Mouse (Mus musculus): ENCODE results near the gene Tmem63c. TPM values are rescaled to one million over a fixed set of nuclear protein-coding genes. Genes with fewer than 3 reads are reported as not detected.
A peak's percentile ranks its signal among the peaks of the same experiment; 100 is the strongest.

Tmem63c gene
- polyA plus RNA-seq, 1 experiment from 2014 or later = 1.6 TPM

DNA sequence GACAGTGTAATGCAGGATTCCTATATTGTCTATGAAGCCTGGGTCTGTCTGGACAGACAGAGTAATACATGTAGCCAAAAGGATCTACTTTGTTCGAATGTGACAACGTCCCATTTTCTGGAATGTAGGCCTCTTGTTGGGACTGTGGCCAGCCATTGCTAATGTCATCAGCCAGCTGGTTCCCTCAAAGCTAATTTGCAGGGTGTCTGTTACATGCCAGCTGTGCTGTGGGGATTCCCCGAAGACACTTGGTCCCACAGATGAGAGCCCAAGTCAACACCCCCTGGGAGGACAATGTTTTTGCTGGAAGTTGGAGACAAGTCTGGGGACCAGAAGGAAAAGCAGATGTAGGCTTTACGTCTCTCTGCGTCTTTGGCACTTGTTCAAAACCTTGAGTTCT, 45.3 kb downstream of the Tmem63c start:
- ATAC-seq = no peak
- Histone ChIP-seq H3K9me3 (replicated peaks) (no peaks in the 10 kb centered on the region), H3K4me1 (no peaks in the 10 kb centered on the region), H3K27ac (no peak overlapping the region), H3K4me2 (no peak overlapping the region), H3K36me3 (ENCODE audit: poor library complexity, severe bottlenecking) (no peaks in the 10 kb centered on the region), H3K27me3 (no peaks in the 10 kb centered on the region), H3K4me3 (no peak overlapping the region), H3K9ac (no peak overlapping the region)
- 77% methylated on average over 5 of the region's 5 CpGs for WGBS

DNA sequence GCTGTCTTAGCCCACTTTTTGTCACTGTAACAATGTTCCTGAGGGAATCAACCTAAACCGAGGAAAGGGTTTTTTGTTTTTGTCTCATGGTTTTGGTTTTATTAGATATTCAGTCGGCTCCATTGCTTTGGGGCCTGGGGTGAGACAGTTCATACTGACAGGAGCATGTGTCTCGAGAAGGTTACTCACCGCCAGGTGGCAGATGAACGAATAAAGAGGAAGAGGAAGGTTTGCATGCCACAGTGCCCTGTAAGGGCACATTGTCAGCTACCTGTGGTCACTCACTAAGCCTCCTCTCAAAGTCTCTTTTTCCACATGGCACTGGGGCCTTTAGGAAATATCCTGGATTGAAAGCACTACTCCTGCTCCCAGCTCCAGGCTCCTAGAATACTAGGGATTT, 49.4 kb downstream of the Tmem63c start:
- Histone ChIP-seq H3K4me3 (no peak overlapping the region), H3K27ac (no peak overlapping the region), H3K4me2 (no peak overlapping the region), H3K9ac (no peak overlapping the region), H3K4me1 (no peaks in the 10 kb centered on the region), H3K9me3 (replicated peaks) (no peaks in the 10 kb centered on the region), H3K27me3 (no peaks in the 10 kb centered on the region), H3K36me3 (ENCODE audit: poor library complexity, severe bottlenecking) (no peaks in the 10 kb centered on the region)
- ATAC-seq = no peak
- 75% methylated on average over 5 of the region's 5 CpGs for WGBS

DNA sequence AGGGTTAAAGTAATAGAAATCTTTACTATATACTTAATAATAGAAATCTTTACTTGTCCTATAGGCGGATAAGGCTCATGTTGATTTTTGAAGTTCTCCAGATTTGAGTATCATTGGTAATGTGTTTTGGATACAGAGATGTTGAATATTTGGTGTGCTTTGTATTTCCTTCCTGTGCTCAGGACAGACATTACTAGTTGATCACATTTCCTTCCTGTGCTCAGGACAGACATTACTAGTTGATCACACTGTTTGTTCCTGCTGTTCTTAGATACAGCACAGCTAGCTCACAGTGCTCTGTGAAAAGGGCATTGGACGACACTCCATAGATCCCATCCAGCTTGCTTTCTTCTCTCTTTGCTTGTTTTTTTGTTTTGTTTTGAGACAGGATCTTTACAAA, 55.5 kb downstream of the Tmem63c start:
- Histone ChIP-seq H3K4me3 (no peak overlapping the region), H3K9me3 (replicated peaks) (no peaks in the 10 kb centered on the region), H3K27ac (no peak overlapping the region), H3K4me1 (no peaks in the 10 kb centered on the region), H3K9ac (no peak overlapping the region), H3K4me2 (no peak overlapping the region), H3K36me3 (ENCODE audit: poor library complexity, severe bottlenecking) (no peaks in the 10 kb centered on the region), H3K27me3 (no peaks in the 10 kb centered on the region)
- WGBS = 85% methylated on average over 2 of the region's 2 CpGs
- ATAC-seq = no peak

DNA sequence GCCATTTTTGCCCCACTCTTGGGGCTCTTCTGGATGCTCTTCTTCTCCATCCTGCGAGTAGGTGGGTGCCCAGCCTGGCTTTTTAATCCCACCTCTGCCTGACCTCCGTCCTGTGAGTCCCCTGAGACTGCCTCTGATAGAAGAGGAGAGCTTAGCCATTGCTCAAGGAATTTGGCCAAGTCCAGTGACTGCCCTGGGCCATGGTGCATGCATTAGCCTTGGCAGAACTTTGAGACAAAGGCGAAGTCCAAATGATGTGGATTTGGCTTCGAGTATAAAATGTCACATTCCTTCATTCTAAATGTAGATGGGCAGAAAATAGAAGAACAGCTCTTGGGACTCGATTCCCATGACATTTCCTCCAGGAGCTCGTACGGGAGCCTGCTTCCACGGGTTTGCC, 61.7 kb downstream of the Tmem63c start:
- no peaks in the 10 kb centered on the region for H3K9me3 ChIP-seq (replicated peaks)
- no peak overlapping the region for H3K9ac ChIP-seq
- 83% methylated on average over 8 of the region's 8 CpGs for WGBS
- no peak for ATAC-seq
- H3K4me2 ChIP-seq = no peak overlapping the region
- H3K4me3 ChIP-seq = no peak overlapping the region
- H3K27me3 ChIP-seq = no peaks in the 10 kb centered on the region
- H3K36me3 ChIP-seq (ENCODE audit: poor library complexity, severe bottlenecking) = no peaks in the 10 kb centered on the region
- H3K27ac ChIP-seq = no peak overlapping the region
- no peaks in the 10 kb centered on the region for H3K4me1 ChIP-seq

DNA sequence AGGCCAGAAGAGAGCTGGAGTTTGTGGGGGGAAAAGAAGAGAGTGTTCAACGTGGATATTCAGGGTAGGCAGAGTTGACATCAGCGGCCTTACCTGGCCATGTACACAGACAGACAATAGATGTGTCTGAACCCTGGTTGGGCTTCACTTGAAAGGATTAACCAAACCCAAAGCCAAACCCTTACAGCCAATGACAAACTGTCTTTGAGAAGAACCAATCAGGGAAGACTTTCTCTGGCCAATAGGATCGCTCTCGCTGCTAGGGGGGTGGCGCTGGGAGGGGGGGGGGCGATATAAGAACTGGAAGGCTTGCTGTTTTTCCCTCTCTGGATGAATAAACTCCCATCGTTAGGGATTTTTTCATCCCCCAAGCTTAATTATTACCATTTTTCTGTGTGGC, 66.1 kb downstream of the Tmem63c start:
- Histone ChIP-seq H3K9me3 (replicated peaks) (no peaks in the 10 kb centered on the region), H3K4me3 (no peak overlapping the region), H3K27ac (no peak overlapping the region), H3K4me1 (no peaks in the 10 kb centered on the region), H3K27me3 (no peaks in the 10 kb centered on the region), H3K4me2 (no peak overlapping the region), H3K36me3 (ENCODE audit: poor library complexity, severe bottlenecking) (no peaks in the 10 kb centered on the region), H3K9ac (no peak overlapping the region)
- no peak for ATAC-seq
- 57% methylated on average over 7 of the region's 7 CpGs for WGBS

DNA sequence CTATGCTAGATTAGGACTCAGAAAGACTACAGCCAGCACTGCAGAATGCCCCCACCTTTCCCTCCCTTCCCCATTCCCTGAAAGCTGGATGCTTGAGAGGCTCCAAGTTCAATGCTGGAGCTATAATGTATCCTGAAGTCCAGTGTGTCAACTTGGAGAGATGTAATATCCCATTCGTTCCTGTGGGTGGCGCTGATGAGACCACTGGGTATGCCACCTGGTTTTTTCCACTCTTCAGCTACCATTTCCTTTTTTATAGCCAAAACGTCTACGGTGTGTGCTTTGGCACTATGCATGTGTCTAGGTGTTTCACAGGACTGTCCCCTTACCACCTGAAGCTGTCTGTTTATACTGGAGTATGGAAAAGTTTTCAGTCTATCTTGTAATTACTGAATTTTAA, 67.2 kb downstream of the Tmem63c start:
- Histone ChIP-seq H3K9me3 (replicated peaks) (no peaks in the 10 kb centered on the region), H3K36me3 (ENCODE audit: poor library complexity, severe bottlenecking) (no peaks in the 10 kb centered on the region), H3K27me3 (no peaks in the 10 kb centered on the region), H3K9ac (no peak overlapping the region), H3K27ac (no peak overlapping the region), H3K4me3 (no peak overlapping the region), H3K4me1 (no peaks in the 10 kb centered on the region), H3K4me2 (no peak overlapping the region)
- ATAC-seq = no peak
- 45% methylated on average over 4 of the region's 4 CpGs for WGBS

DNA sequence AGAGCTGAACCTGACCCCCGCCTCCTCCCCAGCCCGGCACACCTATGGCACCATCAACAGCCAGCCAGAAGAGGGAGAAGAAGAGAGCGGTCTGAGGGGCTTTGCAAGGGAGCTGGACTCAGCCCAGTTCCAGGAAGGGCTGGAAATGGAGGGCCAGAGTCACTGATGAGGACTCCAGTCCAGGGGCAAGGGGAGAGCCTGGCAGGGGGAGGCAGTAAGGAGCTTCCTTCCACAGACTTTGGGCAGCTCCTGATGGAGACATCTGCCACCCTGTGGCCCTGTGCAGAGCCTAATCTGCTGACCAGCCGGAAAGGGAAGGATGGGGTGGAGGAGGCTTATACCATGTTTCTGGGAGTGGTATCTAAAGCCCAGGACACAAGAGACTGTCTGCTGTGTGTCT, 68.1 kb downstream of the Tmem63c start:
- Histone ChIP-seq H3K4me2 (no peak overlapping the region), H3K4me3 (no peak overlapping the region), H3K36me3 (ENCODE audit: poor library complexity, severe bottlenecking) (no peaks in the 10 kb centered on the region), H3K27me3 (no peaks in the 10 kb centered on the region), H3K9ac (no peak overlapping the region), H3K4me1 (no peaks in the 10 kb centered on the region), H3K9me3 (replicated peaks) (no peaks in the 10 kb centered on the region), H3K27ac (no peak overlapping the region)
- 61% methylated on average over 4 of the region's 4 CpGs for whole genome bisulfite sequencing
- no peak for ATAC-seq

DNA sequence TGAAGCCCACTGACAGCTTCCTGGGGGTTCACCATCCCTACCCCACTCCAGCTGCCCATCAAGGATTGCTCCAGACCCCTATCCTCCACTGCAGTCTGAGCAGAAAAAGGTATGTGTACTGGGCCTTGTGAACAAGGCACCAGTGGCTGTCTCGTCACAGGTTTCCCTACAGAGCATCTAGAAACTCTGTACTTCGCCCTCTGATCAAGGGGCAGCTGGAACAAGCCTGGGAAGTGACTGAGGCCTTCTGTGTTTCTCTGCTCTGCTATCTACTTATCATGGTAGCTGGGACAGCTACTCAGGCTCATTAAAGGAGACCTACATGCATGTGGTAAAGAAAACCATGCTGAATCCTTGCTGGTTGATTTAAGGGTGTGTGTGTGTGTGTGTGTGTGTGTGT, 68.6 kb downstream of the Tmem63c start:
- no peak for ATAC-seq
- WGBS = 84% methylated on average over 2 of the region's 2 CpGs

DNA sequence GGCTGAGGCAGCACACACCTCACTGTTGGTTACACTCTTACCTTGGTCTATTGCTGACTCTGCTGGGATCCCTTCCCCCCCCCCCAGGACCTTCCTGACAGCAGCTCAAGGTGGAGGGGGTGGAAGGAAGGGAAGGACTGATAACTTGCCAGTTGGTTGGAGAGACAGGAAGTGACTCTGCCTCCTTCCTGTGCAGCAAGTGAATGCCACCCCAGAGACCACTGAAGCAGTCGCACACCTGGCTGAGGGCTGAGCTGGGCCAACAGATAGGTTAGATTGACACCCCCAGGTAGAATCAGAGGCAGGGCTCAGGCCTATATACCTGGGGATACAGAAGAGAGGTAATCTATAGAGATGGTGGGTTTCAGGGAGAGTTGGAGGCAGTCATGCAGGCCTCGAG, 70.8 kb downstream of the Tmem63c start:
- Histone ChIP-seq H3K9me3 (replicated peaks) (no peaks in the 10 kb centered on the region), H3K9ac (no peak overlapping the region), H3K4me2 (no peak overlapping the region), H3K4me3 (no peak overlapping the region), H3K27me3 (no peaks in the 10 kb centered on the region), H3K4me1 (no peaks in the 10 kb centered on the region), H3K27ac (no peak overlapping the region), H3K36me3 (ENCODE audit: poor library complexity, severe bottlenecking) (no peaks in the 10 kb centered on the region)
- ATAC-seq = no peak
- 93% methylated on average over 2 of the region's 2 CpGs for WGBS

More for the DNA sequence above, 68.6 kb downstream of the Tmem63c start:
- no peaks in the 10 kb centered on the region for H3K36me3 ChIP-seq (ENCODE audit: poor library complexity, severe bottlenecking)
- no peak overlapping the region for H3K27ac ChIP-seq
- H3K4me3 ChIP-seq = no peak overlapping the region
- no peaks in the 10 kb centered on the region for H3K9me3 ChIP-seq (replicated peaks)
- H3K4me2 ChIP-seq = no peak overlapping the region
- H3K4me1 ChIP-seq = no peaks in the 10 kb centered on the region
- no peaks in the 10 kb centered on the region for H3K27me3 ChIP-seq
- H3K9ac ChIP-seq = no peak overlapping the region

DNA sequence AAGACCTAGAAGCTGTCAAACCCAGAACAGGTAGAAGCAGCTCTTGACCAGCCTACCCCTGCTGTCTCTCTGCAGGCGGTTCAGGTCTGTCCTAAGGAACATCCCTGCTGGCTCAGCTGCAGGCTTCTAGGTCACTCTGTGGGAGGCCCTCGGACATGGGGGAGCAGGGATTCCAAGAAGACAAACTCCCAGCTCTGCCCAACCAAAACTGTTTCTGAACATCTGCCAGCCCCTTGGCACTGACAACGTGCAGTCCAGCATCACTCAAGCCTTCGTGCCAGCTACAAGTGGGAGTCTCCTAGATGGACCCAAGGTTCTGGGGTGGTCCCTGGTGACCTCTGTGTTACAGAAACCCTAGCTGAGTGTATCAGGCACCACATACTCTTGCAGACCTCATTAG, 72.1 kb downstream of the Tmem63c start:
- WGBS = 84% methylated on average over 4 of the region's 4 CpGs
- no peaks in the 10 kb centered on the region for H3K27me3 ChIP-seq
- H3K36me3 ChIP-seq (ENCODE audit: poor library complexity, severe bottlenecking) = no peaks in the 10 kb centered on the region
- H3K27ac ChIP-seq = no peak overlapping the region
- H3K9ac ChIP-seq = no peak overlapping the region
- no peak overlapping the region for H3K4me3 ChIP-seq
- H3K4me1 ChIP-seq = no peaks in the 10 kb centered on the region
- H3K9me3 ChIP-seq (replicated peaks) = no peaks in the 10 kb centered on the region
- ATAC-seq = no peak
- no peak overlapping the region for H3K4me2 ChIP-seq

DNA sequence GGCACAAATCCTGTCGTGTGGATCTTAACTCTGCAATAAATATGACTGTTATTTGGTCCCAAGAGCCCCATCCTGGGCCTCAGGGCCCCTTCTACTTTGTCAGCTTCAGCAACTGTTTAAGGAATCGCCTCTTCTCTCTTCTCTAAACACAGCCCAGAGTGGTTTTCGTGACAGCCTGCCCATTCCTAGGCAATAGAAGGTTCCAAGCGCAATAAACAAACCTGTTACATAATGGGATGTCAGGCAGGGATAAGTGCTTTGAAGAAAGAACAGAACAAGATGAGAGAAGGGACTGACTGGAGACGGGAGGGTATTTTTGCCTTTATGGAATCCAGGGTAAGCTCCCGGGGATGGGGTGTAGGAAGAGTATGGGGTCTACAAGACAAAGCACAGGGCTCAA, 72.5 kb downstream of the Tmem63c start:
- H3K27me3 ChIP-seq = no peaks in the 10 kb centered on the region
- no peak overlapping the region for H3K9ac ChIP-seq
- no peak for ATAC-seq
- H3K36me3 ChIP-seq (ENCODE audit: poor library complexity, severe bottlenecking) = no peaks in the 10 kb centered on the region
- no peak overlapping the region for H3K27ac ChIP-seq
- H3K9me3 ChIP-seq (replicated peaks) = no peaks in the 10 kb centered on the region
- no peak overlapping the region for H3K4me2 ChIP-seq
- WGBS = 80% methylated on average over 6 of the region's 6 CpGs
- H3K4me1 ChIP-seq = no peaks in the 10 kb centered on the region
- no peak overlapping the region for H3K4me3 ChIP-seq

DNA sequence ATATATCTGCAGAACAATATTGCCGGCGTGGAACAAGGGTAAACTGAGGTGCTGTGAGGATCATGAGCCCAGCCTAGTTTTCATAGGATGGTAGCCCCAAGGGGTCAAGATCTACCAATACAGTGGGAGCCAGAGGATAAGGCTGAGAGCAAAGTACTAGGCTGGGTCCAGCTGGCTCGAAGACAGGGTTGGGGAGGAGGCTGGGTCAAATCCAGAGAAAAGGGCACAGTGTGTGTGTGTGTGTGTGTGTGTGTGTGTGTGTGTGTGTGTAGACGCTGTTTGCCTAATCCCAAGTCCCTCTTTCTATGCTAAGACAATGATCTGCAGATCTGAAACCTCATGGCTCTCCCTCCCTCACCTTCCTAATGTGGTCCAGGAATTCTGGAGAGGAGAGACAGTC, 79.2 kb downstream of the Tmem63c start:
- peaks cover 9% of the 10 kb centered on the region for H3K4me1 ChIP-seq
- H3K27ac ChIP-seq = no peak overlapping the region
- 84% methylated on average over 4 of the region's 4 CpGs for WGBS
- no peak overlapping the region for H3K9ac ChIP-seq
- ATAC-seq = no peak
- no peak overlapping the region for H3K4me3 ChIP-seq
- no peaks in the 10 kb centered on the region for H3K36me3 ChIP-seq (ENCODE audit: poor library complexity, severe bottlenecking)
- H3K4me2 ChIP-seq = no peak overlapping the region
- peaks cover 32% of the 10 kb centered on the region for H3K27me3 ChIP-seq
- no peaks in the 10 kb centered on the region for H3K9me3 ChIP-seq (replicated peaks)

DNA sequence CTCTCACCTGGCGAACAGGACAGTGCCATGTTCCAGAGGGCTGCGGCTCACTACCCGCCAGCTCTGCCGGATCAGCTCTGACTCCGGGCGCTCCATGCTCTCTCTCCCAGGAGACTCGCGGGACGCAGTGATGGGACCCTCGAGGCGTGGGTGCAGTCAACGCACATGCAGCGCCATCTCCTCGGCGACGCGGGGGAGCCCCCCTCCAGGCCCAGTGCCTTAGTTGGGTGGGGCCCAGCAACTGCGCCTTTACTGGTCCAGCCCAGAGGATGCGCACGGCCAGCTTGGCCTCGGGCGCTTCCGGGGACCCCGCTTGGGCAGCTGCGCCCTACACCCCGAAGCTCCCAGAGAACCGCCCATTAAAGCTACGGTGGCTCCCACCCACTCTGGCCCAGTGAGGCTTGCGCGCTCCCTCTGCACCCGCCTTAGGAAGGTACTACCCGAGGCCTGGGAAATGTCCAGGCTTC, 81.1 kb downstream of the Tmem63c start, which contains the start of gene Ngb:
Gene Ngb (minus strand): TSS at position 375 of the 467 bp plus-strand sequence.
- 3% methylated on average over 31 of the region's 32 CpGs for WGBS
- no peak for ATAC-seq
- no peaks in the 10 kb centered on the region for H3K9me3 ChIP-seq (replicated peaks)
- peaks cover 9% of the 10 kb centered on the region for H3K4me1 ChIP-seq
- H3K27ac ChIP-seq = no peak within 1 kb of the TSS
- peak within 1 kb of the TSS; percentile 63 for H3K4me2 ChIP-seq
- peak within 1 kb of the TSS; percentile 32 for H3K4me3 ChIP-seq
- H3K9ac ChIP-seq = peak within 1 kb of the TSS; percentile 45
- H3K36me3 ChIP-seq (ENCODE audit: poor library complexity, severe bottlenecking) = no peaks in the 10 kb centered on the region
- H3K27me3 ChIP-seq = peaks cover 32% of the 10 kb centered on the region
